Mouse (Mus musculus): ENCODE data around the gene Lin7a. TPM values are rescaled to one million over a fixed set of nuclear protein-coding genes. Genes with fewer than 3 reads are reported as not detected.
"Not testable (repeated sequence)": the region's sequence is repeated elsewhere in the genome, so short reads cannot be mapped to it uniquely, and the experiment has no call there.

Lin7a gene
- polyA plus RNA-seq, 1 experiment from 2014 or later: 39.1 TPM

DNA sequence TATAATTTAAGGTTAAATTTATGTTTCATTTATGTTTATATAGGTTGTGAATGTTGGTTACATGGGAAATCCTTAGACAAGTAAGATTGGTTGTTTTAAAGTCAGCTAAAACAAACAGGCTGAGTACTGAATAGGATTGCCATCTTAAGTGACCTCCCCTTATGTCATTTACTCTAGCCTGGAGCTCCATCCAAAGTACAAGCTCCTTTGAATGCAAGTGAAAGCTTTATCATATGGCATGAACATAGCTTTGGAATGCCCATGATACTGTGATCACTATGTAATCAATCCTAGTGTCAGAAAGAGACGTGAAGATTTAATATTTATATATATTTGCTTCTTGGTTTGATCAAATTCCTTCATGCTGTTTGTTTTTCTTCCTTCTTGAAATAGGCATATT lies 31.0 kb upstream of the Lin7a start:
- WGBS: 89% methylated on average over 1 of the region's 1 CpGs
- no peak overlapping the region for H3K4me3 ChIP-seq (ENCODE audit: low read depth, low read length)

DNA sequence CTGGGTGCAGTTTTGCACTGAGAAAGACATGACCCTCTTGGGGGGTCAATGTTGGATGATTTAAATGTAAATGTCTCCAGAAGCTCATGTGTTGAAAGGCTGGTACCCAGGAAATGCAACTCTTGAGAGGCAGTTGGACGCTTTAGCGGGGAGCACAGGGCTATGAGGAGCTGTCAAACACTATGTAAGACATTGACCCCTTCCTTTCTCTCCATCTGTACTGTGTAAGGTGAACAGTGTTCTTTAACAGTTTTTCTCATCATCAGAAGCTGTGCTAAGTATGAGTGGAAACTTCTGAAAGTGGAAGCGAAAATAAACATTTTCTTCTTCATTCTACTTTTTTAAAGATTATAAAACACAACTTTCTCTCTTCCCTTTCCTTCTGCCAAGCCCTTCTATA lies 30.5 kb upstream of the Lin7a start:
- Histone ChIP-seq H3K4me3 (ENCODE audit: low read depth, low read length) (no peak overlapping the region), H3K9me3 (replicated peaks; ENCODE audit: control insufficient read depth, low read length, poor library complexity, severe bottlenecking) (no peaks in the 10 kb centered on the region), H3K27ac (ENCODE audit: low read length) (no peak overlapping the region), H3K4me2 (ENCODE audit: low read length) (no peak overlapping the region), H3K4me1 (ENCODE audit: control insufficient read depth, insufficient read depth, low read length) (no peaks in the 10 kb centered on the region), H3K36me3 (ENCODE audit: control insufficient read depth, insufficient read depth, low read length) (no peaks in the 10 kb centered on the region), H3K27me3 (ENCODE audit: control insufficient read depth, insufficient read depth, low read depth, low read length) (no peaks in the 10 kb centered on the region), H3K9ac (ENCODE audit: low read depth, low read length) (no peak overlapping the region)
- ATAC-seq: no peak
- 91% methylated on average over 3 of the region's 3 CpGs for WGBS

More for the DNA sequence above, 31.0 kb upstream of the Lin7a start:
- ATAC-seq: no peak
- Histone ChIP-seq H3K9me3 (replicated peaks; ENCODE audit: control insufficient read depth, low read length, poor library complexity, severe bottlenecking) (no peaks in the 10 kb centered on the region), H3K9ac (ENCODE audit: low read depth, low read length) (no peak overlapping the region), H3K4me1 (ENCODE audit: control insufficient read depth, insufficient read depth, low read length) (no peaks in the 10 kb centered on the region), H3K27ac (ENCODE audit: low read length) (no peak overlapping the region), H3K27me3 (ENCODE audit: control insufficient read depth, insufficient read depth, low read depth, low read length) (no peaks in the 10 kb centered on the region), H3K4me2 (ENCODE audit: low read length) (no peak overlapping the region), H3K36me3 (ENCODE audit: control insufficient read depth, insufficient read depth, low read length) (no peaks in the 10 kb centered on the region)

DNA sequence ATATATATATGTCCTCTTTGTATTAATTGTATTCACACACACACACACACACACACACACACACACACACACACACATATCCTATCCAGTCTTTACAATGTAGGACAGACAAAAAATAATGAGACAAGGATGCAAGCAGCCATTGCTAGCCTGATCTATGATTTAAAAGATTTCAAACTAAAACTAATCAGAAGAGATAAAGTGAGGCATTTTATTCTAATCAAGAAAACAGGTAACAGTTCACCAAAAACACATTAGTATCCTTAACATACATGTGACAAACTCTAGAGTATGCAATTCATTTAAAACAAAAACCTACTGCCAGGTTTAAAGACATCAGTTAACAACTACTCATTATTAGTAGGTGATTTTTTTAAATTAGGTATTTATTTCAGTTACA lies 30.1 kb upstream of the Lin7a start:
- Histone ChIP-seq H3K36me3 (ENCODE audit: control insufficient read depth, insufficient read depth, low read length) (no peaks in the 10 kb centered on the region), H3K4me2 (ENCODE audit: low read length) (no peak overlapping the region), H3K4me3 (ENCODE audit: low read depth, low read length) (no peak overlapping the region), H3K9ac (ENCODE audit: low read depth, low read length) (no peak overlapping the region), H3K27me3 (ENCODE audit: control insufficient read depth, insufficient read depth, low read depth, low read length) (no peaks in the 10 kb centered on the region), H3K9me3 (replicated peaks; ENCODE audit: control insufficient read depth, low read length, poor library complexity, severe bottlenecking) (no peaks in the 10 kb centered on the region), H3K27ac (ENCODE audit: low read length) (no peak overlapping the region), H3K4me1 (ENCODE audit: control insufficient read depth, insufficient read depth, low read length) (no peaks in the 10 kb centered on the region)
- ATAC-seq: no peak

DNA sequence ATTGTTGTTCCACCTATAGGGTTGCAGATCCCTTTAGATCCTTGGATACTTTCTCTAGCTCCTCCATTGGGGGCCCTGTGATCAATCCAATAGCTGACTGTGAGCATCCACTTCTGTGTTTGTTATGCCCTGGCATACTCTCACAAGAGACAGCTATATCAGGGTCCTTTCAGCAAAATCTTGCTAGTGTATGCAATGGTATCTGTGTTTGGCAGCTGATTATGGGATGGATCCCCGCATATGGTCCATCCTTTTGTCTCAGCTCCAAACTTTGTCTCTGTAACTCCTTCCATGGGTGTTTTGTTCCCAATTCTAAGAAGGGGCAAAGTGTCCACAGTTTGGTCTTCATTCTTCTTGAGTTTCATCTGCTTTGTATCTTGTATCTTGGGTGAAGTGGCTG lies 29.5 kb upstream of the Lin7a start:
- H3K4me3 ChIP-seq (ENCODE audit: low read depth, low read length); H3K9me3 ChIP-seq (replicated peaks; ENCODE audit: control insufficient read depth, low read length, poor library complexity, severe bottlenecking); H3K36me3 ChIP-seq (ENCODE audit: control insufficient read depth, insufficient read depth, low read length); H3K9ac ChIP-seq (ENCODE audit: low read depth, low read length); H3K27ac ChIP-seq (ENCODE audit: low read length); ATAC-seq; H3K4me2 ChIP-seq (ENCODE audit: low read length); H3K4me1 ChIP-seq (ENCODE audit: control insufficient read depth, insufficient read depth, low read length); H3K27me3 ChIP-seq (ENCODE audit: control insufficient read depth, insufficient read depth, low read depth, low read length): not testable (repeated sequence)
- 95% methylated on average over 1 of the region's 1 CpGs for WGBS

DNA sequence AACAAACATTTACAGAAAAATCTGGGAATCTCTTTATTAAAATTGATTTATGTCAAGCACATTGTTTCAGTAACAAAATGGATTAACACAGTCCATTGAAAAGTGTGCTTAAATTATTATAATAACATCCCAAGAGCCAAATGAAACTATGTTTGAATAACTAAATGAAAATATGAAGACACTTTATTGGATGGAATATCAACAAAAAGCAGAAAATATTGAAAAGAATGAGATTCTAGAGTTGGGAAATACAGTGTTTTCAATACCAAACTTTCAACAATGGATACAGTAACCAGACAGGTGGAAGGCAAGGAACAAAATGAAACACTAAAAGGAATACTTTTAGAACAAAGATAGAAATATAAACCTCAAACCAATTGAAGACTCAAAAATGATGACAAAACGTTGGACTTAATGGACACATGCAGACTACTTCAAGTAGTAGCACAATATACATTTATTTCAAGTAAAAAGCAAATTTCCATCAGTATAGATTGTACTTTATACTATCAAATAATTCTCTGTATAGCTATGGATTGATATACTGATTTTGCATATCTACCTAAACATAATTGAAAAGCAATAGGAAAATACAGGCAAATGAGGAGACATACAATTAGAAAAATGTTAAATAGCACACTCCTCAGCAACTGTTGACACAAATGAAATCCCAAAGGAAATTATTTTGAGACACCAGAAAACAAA lies 28.6 kb upstream of the Lin7a start:
- no peak for ATAC-seq
- Histone ChIP-seq H3K4me3 (ENCODE audit: low read depth, low read length) (no peak overlapping the region), H3K27ac (ENCODE audit: low read length) (no peak overlapping the region), H3K27me3 (ENCODE audit: control insufficient read depth, insufficient read depth, low read depth, low read length) (no peaks in the 10 kb centered on the region), H3K9ac (ENCODE audit: low read depth, low read length) (no peak overlapping the region), H3K4me2 (ENCODE audit: low read length) (no peak overlapping the region), H3K9me3 (replicated peaks; ENCODE audit: control insufficient read depth, low read length, poor library complexity, severe bottlenecking) (no peaks in the 10 kb centered on the region), H3K36me3 (ENCODE audit: control insufficient read depth, insufficient read depth, low read length) (no peaks in the 10 kb centered on the region), H3K4me1 (ENCODE audit: control insufficient read depth, insufficient read depth, low read length) (no peaks in the 10 kb centered on the region)
- WGBS: 94% methylated on average over 1 of the region's 1 CpGs

DNA sequence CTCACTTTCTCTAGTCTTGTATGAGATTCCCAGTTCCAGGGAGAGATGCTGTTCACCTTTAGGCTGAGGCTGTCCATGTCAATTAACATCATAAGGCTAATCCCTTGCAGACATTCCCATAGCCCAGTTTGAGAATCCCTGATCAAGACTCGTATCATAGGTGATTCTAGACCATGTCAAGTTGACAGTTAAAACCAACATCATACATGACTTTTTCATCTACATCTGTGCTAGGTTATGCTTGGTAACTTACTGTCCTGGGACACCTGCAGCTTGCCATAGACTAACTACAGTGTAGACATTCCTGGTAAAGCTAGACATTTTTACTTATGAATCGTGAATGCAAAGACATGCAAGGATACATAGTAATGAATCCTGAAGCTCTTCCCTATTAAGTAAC lies 27.3 kb upstream of the Lin7a start:
- H3K27ac ChIP-seq (ENCODE audit: low read length): no peak overlapping the region
- ATAC-seq: no peak
- no peak overlapping the region for H3K4me3 ChIP-seq (ENCODE audit: low read depth, low read length)
- H3K27me3 ChIP-seq (ENCODE audit: control insufficient read depth, insufficient read depth, low read depth, low read length): no peaks in the 10 kb centered on the region
- no peak overlapping the region for H3K4me2 ChIP-seq (ENCODE audit: low read length)
- H3K9ac ChIP-seq (ENCODE audit: low read depth, low read length): no peak overlapping the region
- H3K36me3 ChIP-seq (ENCODE audit: control insufficient read depth, insufficient read depth, low read length): no peaks in the 10 kb centered on the region
- no peaks in the 10 kb centered on the region for H3K9me3 ChIP-seq (replicated peaks; ENCODE audit: control insufficient read depth, low read length, poor library complexity, severe bottlenecking)
- H3K4me1 ChIP-seq (ENCODE audit: control insufficient read depth, insufficient read depth, low read length): no peaks in the 10 kb centered on the region
- WGBS: 75% methylated on average over 2 of the region's 2 CpGs

DNA sequence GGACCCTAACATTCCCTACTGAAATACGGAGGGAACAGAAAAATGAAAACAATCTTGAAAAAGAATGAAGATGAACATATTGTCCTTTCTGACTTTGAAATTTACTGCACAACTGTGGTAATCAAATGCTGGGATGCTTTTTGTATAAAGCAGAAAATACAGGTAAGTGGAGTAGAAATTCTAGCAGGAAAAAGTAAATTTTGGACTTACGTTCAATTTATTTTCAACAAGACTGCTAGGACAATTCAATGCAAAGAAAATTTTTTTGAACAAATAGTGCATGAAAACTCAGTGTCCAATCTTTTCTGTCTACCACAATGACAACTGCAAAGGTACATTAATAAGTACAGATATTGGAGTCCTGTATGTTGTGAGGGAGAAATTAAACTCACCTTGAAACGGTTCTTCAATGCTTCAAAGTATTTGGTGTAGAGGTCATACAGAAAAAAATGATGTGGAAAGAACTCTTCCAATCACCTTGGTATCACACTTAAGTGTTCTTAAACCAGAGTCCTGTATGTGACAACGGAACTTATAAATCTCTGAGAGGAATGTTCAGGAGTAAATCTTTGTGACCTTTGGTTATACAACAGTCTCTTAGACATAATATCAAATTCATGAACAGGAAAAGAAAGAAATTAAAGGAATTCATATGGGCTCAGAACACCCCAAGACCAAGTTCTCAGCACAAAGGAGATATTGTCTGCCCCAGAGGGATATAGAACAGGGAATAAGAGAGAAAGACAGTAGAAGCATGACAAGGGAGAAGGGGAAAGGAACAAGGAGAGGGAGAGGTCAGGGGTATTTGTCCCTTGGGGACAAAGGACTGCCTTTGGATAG lies 26.6 kb upstream of the Lin7a start:
- H3K9ac ChIP-seq (ENCODE audit: low read depth, low read length): no peak overlapping the region
- no peaks in the 10 kb centered on the region for H3K9me3 ChIP-seq (replicated peaks; ENCODE audit: control insufficient read depth, low read length, poor library complexity, severe bottlenecking)
- ATAC-seq: no peak
- no peaks in the 10 kb centered on the region for H3K4me1 ChIP-seq (ENCODE audit: control insufficient read depth, insufficient read depth, low read length)
- no peaks in the 10 kb centered on the region for H3K27me3 ChIP-seq (ENCODE audit: control insufficient read depth, insufficient read depth, low read depth, low read length)
- WGBS: 92% methylated on average over 4 of the region's 4 CpGs
- H3K4me3 ChIP-seq (ENCODE audit: low read depth, low read length): no peak overlapping the region
- no peak overlapping the region for H3K27ac ChIP-seq (ENCODE audit: low read length)
- H3K36me3 ChIP-seq (ENCODE audit: control insufficient read depth, insufficient read depth, low read length): no peaks in the 10 kb centered on the region
- no peak overlapping the region for H3K4me2 ChIP-seq (ENCODE audit: low read length)

DNA sequence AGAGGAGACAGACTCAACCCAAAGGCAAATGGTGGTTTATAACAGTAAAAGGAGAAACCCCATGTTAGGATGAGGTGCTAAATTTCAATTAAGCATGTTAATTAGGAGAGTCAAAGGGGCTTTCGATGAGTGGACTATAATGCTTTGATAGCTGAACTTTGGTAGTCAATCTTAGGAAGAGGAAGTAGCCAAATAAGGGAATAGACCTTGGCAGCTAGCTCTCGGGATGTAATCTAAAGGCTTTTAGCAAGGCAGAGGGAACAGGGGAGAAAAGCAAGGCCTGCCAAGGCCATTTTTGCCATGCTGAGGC lies 26.0 kb upstream of the Lin7a start:
- Histone ChIP-seq H3K9ac (ENCODE audit: low read depth, low read length) (no peak overlapping the region), H3K4me3 (ENCODE audit: low read depth, low read length) (no peak overlapping the region), H3K27ac (ENCODE audit: low read length) (no peak overlapping the region), H3K4me2 (ENCODE audit: low read length) (no peak overlapping the region), H3K4me1 (ENCODE audit: control insufficient read depth, insufficient read depth, low read length) (no peaks in the 10 kb centered on the region), H3K27me3 (ENCODE audit: control insufficient read depth, insufficient read depth, low read depth, low read length) (no peaks in the 10 kb centered on the region), H3K9me3 (replicated peaks; ENCODE audit: control insufficient read depth, low read length, poor library complexity, severe bottlenecking) (no peaks in the 10 kb centered on the region), H3K36me3 (ENCODE audit: control insufficient read depth, insufficient read depth, low read length) (no peaks in the 10 kb centered on the region)
- 83% methylated on average over 2 of the region's 2 CpGs for WGBS
- ATAC-seq: no peak

DNA sequence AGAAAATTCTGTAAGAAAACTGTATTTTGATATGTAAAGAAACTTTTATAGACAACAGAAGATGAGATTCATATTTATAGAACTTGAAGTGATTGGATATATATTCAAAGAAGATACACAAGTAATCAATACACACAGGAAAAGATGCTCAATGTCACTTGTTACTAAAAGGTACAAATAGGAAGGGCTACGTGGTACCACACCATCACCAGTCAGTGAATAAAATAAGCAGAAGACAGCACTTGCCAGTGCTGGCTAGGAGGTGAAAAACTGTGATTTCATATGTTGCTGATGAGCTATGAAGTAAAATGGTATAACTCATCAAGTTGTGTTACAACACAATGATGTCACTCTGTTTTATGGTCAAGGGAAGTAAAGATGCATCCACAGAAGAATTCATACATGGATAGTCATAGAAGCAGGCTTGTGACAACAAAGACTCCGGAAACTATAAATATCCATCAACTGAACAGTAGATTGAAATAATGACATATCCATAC lies 25.5 kb upstream of the Lin7a start:
- no peaks in the 10 kb centered on the region for H3K36me3 ChIP-seq (ENCODE audit: control insufficient read depth, insufficient read depth, low read length)
- no peak overlapping the region for H3K9ac ChIP-seq (ENCODE audit: low read depth, low read length)
- H3K4me2 ChIP-seq (ENCODE audit: low read length): no peak overlapping the region
- 93% methylated on average over 2 of the region's 2 CpGs for WGBS
- H3K27ac ChIP-seq (ENCODE audit: low read length): no peak overlapping the region
- no peaks in the 10 kb centered on the region for H3K4me1 ChIP-seq (ENCODE audit: control insufficient read depth, insufficient read depth, low read length)
- no peaks in the 10 kb centered on the region for H3K9me3 ChIP-seq (replicated peaks; ENCODE audit: control insufficient read depth, low read length, poor library complexity, severe bottlenecking)
- no peak overlapping the region for H3K4me3 ChIP-seq (ENCODE audit: low read depth, low read length)
- H3K27me3 ChIP-seq (ENCODE audit: control insufficient read depth, insufficient read depth, low read depth, low read length): no peaks in the 10 kb centered on the region
- no peak for ATAC-seq

Measured in midbrain, embryonic 16.5 days (tissue).